Mouse (Mus musculus): ENCODE data around the gene Lum.

The Lum gene

GRCm38 (mm10) chr10:97564957-97565856 lies at the start of gene Lum:
TSS of gene Lum (plus strand) at chr10:97565128.
- DNase-seq = no peak

- DNase-seq = no peak
Observed at GRCm38 (mm10) chr10:97523366-97523765, 41.6 kb upstream of the Lum start.

GRCm38 (mm10) chr10:97535697-97536096 lies 29.2 kb upstream of the Lum start:
- DNase-seq = no peak

- no peak for DNase-seq
Observed at GRCm38 (mm10) chr10:97536921-97537320, 28.0 kb upstream of the Lum start.

- DNase-seq = no peak
Observed at GRCm38 (mm10) chr10:97538202-97538601, 26.7 kb upstream of the Lum start.

- DNase-seq = no peak
Observed at GRCm38 (mm10) chr10:97547740-97548139, 17.2 kb upstream of the Lum start.

- DNase-seq = peak; percentile 35
Observed at GRCm38 (mm10) chr10:97567489-97568135, 2.7 kb downstream of the Lum start.

GRCm38 (mm10) chr10:97582543-97583231 lies 17.8 kb downstream of the Lum start:
- DNase-seq = no peak

- no peak for DNase-seq
Observed at GRCm38 (mm10) chr10:97584176-97584575, 19.2 kb downstream of the Lum start.

GRCm38 (mm10) chr10:97587159-97587558 lies 22.2 kb downstream of the Lum start:
- no peak for DNase-seq

GRCm38 (mm10) chr10:97589574-97589973 lies 24.6 kb downstream of the Lum start:
- no peak for DNase-seq

- no peak for DNase-seq
Observed at GRCm38 (mm10) chr10:97591036-97591435, 26.1 kb downstream of the Lum start.

GRCm38 (mm10) chr10:97591685-97592084 lies 26.8 kb downstream of the Lum start:
- DNase-seq = no peak

GRCm38 (mm10) chr10:97595680-97596079 lies 30.8 kb downstream of the Lum start:
- DNase-seq = no peak

GRCm38 (mm10) chr10:97601744-97602143 lies 36.8 kb downstream of the Lum start:
- DNase-seq = no peak

- DNase-seq = no peak
Observed at GRCm38 (mm10) chr10:97603256-97603655, 38.3 kb downstream of the Lum start.

GRCm38 (mm10) chr10:97606579-97606978 lies 41.7 kb downstream of the Lum start, which contains the start of gene Kera:
TSS of gene Kera (plus strand) at chr10:97606879.
- no peak for DNase-seq

Measured in thymus, postnatal 4 days (tissue).